Mouse (Mus musculus) testis, postnatal 14 days (tissue): ENCODE data around the gene Dhx34.

Experiments
- DNase-seq: peaks from one replicate; pipeline ENCODE4 v3.0.0; 2021; ENCODE audit warnings: low spot score

The Dhx34 gene

DNA sequence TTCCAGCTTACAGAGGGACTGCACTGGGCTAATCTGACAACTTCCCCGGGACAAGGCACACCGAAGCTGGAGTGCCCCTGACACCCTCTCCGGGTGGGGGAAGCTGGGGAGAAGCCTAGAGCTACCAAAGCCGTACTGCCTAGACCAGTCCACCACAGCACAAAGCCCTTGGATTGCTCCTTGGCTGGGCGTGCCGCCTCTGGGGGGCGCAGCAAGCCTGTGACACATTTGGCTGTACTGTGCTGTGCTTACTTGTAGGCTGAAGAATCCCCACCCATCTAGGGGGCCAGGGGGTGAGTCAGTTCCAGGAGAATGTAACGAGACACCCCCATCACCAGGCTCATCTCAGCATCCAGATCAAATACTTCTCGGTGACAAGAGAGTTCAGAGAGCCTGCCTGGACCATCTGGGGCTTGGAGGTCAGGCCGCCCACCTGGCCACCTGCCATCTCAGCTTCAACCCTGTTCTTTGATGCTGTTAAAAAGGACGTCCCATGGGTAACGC, 10.9 kb downstream of the Dhx34 start:
- no peak for DNase-seq

DNA sequence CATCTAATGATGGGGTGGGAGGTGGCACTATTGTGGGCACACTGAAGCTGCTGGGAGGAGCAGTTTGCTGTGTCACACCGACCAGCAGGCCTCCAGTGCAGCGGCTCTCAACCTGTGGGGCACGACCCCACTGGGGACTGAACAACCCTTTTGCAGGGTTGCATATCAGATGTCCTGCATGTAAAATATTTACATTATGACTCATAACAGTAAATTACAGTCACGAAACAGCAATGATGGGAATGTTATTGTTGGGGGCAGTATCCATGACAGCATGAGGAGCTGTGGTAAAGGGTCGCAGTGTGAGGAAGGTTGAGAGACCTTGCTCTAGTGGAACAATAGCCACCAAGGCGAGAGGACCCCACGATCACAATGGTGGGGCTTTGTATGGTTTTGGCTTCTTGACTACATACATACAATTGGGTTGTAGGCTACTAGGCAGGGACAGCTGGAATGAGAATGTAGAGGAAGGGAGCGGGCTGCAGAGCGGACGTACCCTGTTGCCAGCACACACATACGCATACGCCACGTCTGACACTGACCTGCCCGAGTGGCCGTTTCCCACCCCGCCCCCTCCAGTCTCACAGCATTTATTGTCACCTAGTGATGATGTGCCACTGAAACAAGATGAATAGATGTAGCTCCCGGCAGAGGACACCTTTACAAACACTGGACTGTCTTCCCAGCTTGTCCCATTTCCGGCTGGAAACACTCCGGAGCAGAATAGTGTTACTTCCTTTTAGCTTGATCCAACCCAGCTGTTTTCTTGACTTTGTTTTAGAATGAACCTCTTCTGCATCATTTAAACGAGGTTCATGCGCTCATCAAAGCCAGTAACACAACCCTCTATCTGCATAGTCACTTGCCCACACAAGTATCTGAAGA, 12.8 kb downstream of the Dhx34 start:
- DNase-seq, result no peak

DNA sequence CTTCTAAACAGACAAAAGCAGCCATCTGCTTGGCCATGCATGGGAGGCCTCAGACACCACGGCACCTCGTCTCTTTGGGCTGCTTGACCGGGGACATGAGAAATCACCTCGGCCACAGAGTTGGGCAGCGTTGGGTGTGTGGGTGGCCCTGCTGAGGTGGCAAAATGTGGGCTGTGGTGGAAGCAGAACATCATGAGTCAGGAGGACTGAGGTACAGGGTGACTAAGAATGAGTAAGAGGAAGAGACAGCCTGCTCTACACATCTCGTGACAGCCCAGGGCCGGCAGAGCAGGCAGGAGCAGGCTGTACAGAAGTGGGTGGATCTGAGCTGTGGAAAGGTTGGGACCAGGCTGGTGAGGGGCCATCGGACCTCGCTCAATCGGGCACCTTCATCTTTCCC, 14.3 kb downstream of the Dhx34 start:
- DNase-seq, result no peak

DNA sequence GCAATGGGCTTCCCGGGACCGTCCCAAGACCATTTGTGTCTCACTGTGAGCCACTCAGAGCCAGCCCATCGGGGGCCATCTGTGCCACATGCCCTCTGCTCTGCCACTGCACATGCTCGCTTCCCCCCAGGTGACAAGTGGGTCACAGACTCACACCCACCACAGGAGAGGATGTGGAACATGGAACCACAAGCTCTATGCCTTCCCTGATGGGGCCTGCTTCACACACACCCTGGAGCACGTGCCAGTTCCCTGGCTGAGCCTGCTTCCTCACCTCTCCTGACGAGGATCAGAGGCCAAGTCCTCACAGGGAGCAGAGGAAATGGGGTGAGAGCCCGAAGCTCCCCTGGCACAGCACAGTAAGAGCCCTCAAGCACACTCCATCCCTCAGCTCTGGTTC, 14.8 kb downstream of the Dhx34 start:
- no peak for DNase-seq

DNA sequence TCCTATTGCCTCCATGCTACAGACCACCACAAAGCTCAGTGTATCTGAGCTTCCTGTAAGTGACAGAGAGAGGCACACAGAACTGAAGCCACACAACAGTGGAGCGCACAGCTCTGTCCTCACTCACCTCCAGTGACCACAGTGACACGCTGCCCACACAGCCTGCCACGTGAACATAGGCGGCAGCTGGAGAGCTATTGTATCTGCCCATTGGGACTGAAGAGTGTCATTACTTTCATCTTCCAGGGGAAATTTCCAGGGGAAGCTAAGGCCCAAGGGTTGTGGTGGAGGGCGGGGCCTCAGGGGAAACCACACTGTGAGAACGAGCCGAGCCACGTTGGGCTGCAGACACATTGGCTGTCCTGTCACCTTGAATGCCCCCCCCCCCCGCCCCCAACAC, 17.0 kb downstream of the Dhx34 start:
- DNase-seq, result no peak

DNA sequence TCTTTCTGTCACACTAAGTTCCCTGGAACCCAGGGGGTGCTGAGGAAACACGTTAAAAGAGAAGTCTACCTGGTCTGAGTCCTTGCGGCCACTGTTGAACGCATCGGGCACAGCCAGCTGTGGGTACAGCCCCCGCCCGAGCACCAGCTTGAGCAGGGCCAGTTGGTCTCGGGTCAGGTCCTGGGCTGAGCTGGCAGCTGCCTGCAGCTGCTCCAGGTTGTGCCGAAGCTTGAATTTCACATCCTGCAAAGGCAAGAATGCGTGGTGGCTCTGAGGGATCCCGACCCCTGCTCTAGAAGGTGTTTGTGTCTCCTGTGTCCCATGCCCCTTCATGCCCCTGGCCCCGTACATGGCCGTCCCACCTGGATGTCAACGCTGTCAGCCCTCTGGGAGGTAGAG, 18.3 kb downstream of the Dhx34 start:
- DNase-seq, result no peak

DNA sequence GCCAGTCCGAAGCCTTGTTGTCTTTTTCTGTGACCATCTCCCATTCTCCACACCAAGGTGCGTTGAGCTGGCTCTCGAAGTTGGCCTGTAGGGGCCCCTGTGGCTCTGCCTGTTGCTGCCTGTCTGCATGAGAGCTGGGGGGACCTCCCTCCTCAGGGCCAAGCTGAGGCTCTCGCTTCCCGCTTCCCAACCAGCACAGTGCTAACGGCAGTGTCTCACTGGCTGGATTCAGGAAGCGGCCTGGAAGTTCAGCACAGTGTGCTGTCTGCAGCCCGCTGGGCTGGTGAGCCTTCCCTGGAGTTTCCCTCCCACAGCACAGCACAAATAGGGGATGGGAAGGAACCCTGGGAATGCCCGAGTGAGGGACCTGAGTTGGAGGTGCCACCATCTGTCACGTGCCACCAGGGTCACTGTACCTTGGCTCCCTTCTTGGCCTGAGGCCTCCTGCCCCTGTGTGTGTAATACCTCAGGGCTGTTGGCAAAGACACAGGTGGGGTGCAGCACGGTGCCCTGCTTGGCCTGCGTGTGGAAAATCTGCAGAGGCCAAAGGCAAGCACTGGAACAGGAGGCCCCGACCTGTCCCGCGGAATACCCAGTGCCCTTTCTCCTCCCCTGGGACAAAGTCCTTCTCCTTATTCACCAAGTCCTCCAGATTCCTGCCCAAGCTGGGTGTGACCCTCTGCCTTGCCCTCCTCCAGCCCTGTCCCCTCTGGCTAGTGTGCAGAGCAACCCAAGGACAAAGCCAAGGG, 18.9 kb downstream of the Dhx34 start:
- DNase-seq, result no peak

DNA sequence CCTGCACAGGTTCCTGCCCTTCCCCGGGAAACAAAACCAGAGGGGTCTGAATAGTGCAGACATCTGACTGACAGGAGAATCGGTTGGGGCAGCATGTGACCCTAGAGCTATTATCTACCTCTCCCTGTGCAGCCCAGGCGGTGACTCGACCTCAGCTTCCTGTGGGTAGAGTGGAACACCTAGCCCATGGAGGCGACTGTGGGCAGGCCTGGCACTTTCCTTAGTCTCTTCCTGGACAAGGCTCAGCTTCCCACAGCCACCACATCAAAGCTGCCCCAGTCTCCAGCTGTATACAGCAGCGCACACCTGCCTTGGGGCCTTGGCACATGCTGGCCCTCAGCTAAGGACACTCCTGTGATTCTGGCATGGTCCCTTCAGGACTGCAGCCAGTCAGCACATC, 20.7 kb downstream of the Dhx34 start:
- no peak for DNase-seq

DNA sequence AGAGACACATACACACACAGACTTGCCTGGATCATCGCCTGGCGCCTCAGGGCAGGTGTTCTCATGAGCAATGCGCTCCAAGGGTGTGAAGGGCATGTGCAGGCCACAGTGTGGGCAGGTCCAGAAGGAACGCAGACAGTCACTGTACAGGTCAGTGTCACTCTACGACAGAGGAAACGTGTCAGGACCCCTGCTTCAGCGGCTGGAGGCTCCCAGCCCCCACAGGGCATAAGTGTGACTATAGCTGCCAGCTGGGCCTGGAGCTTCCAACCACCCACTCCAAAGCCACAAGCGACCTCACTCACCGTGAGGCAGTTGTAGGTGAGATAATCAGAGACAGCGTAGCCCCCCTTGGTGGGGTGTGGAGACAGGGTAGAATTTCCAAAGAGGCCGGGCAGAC, 23.3 kb downstream of the Dhx34 start:
- DNase-seq, result no peak

DNA sequence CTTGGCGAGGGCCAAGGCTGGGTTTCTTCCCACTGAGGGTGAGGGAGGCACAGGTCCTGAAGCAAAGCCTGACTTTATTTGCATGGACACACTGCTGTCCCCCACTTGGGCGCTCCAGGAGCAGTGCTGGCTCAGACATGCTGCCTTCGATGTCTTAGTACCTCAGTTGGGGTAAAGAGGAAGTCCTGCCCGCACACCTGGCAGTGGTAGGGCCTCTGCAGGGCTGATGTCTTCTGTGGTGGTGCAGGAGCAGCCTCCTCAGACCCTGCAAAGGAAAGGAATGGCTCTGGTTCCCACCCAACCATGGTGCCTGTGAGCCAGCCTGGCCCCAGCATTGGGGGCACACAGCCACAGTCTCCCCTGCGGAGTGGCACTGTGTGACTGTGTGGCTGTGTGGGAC, 24.7 kb downstream of the Dhx34 start:
- no peak for DNase-seq

DNA sequence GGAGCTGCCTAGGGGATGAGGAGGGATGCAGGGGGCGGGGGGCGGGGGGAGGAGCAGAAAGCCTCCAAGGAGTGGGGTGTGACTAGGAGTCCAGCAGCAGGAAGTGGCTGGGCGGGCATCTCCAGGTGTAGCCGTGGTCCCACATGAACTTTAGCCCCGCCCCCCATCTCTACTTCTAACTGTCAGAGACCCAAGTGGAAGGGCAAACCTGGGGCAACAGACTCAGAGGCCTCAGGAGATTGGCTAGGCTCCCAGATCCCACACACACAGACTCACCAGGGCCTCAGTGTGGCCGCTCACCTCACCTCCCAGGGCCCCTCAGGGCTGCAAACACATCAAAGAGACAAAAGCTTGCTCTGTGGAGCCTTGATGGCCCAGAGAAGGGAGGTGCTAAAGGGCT, 25.2 kb downstream of the Dhx34 start:
- DNase-seq, result no peak

DNA sequence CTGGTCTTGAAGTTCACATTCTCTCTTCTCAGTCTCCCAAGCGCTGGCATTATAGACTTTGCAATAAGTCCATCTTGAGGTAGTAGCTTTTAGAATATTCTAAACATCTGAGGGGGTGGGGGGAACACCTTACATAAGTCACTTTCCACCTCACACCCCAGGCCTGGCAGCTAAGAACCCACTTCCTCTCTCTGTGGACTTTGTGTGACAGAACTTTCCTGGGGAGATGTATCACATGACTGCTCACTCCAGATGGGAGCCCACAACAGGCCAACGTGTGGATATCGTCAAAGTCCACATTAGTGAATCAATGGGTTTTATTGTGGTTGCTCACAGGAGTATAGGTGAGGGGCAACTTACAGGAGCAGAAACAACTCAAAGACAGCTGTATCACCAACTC, 28.1 kb downstream of the Dhx34 start:
- no peak for DNase-seq

DNA sequence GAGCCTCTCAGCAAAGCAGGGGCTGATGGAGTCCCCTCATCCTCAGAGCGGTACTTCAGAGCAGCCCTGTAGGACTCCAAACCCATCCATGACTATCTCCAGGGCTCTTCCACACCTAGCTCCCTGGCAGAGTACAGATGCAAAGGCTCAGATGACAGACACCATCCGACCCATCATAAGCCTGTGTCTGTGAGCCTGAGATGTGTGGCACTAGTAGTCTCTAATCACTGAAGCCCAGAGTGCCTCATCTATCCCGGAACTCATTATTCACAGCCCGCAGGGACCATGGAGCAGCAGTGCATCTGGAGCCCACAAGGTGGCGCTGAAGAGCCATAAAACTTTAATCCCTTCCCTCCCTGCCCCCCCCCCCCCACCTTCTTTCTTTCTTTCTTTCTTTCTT, 29.5 kb downstream of the Dhx34 start:
- DNase-seq, result peak; percentile 45

DNA sequence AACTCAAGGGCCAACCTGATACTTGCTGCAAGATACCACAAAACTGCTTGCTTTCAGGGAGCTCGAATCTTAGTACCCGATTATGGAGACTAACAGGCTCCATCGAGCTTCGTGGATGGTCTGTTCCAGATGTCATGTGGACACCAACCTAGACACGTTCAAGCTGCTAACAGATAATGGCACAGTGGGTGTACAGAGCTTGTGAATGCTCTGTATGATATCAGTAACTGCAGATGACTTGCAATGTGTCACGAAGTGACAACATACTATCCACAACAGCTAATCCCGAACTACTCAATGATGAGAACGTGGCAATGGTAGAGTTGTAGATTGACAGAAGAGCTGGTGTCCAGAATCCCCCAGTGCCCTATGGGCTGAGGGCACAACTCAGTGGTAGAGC, 34.3 kb downstream of the Dhx34 start:
- no peak for DNase-seq

DNA sequence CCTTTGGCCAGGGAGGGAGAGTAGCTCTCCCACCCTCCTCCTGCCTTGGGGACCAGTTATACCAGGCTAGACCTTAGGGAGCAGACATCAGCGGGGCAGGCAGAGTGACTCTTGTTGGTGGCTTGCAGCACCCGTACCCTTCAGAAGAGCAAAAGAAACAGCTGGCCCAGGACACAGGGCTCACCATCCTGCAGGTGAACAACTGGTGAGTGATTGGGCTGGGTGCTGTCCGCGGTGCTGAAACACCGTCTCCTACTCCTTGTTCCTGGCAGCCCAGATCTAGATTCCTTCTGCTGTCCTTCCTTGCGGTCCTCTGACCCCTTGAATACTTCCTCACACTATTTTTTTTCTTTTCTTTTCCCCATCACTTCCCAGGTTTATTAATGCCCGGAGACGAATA, 38.2 kb downstream of the Dhx34 start:
- DNase-seq, result peak; percentile 46

DNA sequence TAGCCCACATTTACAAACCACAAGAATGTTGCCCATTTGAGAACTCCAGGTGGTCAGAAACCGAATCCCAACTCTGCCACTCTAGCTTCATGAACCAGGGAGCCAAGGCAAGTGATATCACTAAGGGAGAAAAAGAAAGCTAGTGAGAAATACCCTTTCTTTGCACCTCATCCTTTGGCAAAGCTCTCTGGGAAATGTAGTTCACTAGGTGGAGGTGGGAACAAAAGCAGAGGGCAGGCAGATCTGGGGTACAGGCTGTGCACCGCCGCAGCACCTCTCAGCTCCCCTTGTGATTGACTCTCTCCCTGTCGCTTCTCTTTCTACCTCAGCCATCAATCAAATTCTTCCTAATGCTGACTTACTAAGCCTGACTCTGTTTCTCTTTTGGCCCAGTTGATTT, 43.7 kb downstream of the Dhx34 start:
- no peak for DNase-seq

DNA sequence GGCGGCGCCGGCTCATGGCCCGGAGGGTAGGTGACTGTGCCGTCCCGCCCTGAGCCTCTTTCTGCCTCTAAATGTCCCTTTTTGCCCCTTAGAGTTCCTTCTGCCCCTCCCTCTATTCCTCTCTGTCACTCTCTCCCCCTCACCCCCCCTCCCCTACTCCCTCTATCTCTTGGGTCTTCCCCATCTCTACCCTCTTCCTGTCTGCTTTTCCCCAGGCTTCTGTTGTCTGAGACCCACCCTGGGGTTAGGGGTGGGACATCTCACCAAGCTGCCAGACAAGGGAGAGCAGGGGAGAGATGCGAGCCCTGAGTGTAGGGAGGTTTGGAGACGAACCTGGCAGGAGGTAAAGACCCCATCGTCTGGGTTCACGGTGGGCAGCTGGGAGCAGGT, 46.3 kb downstream of the Dhx34 start:
- DNase-seq, result no peak

DNA sequence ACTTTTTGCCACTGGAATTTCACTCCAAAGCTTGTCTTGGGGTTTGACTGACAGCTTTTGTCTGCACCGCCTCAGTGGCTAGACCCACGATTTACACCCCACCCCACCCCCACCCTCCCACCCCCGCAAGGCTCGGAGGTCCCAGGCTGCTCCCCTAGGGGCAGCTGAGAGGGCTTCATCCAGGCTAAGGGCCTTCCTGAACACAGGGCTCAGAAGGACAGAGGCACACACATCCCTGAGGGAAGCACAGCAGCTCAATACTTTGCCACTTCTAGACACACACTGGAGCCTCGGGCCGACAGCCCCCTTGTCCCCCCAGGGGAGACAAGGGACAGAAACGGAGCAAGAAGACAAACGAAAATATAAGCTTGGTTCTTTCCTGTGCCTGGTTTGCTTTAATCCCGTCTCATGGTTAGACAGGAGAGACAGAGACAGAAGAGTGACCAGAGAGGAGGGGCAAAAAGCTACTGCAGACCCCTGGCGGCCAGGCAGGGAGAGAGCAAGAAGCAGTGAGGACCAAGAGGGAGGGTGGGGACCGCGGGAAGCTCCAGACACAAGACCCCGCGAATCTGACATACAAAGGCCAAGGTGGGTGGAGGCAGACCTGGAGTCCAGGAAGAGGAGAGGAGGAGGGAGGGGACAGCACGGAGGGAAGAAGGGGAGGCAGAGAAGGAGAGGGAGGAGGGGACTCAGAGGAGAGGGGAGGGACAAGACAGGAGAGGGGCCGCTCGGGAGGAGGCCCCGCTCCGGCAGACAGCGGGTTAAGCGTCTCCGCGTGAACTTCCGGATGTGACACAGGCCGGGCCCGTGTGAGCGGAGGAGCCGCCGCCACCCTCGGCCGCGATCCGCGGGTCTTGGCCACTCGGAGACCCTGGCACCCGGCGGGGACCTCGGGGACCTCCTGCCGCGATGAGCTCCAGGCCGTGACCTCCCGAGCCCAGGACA, 47.0 kb downstream of the Dhx34 start, which contains the start of gene Meis3:
TSS of gene Meis3 (plus strand) at position 494 of the 945 bp plus-strand sequence.
- no peak for DNase-seq

DNA sequence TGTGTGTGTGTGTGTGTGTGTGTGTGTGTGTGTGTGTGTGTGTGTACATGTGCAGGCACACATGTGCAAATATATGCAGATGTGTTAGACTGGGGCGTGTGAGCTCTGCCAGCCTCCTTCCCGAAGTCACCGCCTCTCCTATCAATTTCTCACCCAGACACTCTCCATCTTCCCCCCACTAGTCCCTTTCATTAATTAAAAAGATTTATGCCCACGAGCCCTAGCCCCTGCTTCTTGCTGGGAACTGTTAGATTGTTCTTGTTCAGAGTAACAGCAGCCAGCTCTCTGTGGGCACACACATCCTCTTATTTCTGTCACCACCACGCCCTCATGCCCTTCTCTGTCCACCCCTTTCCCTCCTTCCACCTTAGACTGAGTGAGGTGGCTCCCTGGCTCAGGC, 48.7 kb downstream of the Dhx34 start:
- no peak for DNase-seq

DNA sequence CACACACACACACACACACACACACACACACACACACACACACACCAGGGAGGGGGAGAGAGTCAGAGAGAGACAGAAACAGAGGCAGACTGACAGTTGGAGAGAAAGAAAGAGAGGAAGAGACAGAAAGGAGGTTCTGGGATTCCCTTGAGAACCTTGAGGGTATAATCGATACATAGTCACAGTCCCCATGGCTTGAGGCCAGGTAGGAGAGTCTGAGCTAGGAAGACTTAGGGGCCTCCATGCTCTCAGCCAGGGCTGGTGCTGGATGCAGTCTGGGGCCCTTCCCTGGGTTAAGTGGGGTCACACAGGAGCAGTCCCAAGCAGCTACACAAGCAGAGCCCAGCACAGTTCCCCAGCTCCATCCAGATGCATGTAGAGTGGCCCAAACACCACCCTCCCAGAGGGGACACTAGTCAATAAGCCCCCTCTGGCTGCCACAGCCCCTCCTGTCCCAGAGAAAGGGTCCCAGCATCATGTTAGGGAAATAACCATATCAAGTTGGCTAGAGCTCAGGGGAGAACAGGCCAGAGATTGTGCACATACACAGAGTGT, 49.2 kb downstream of the Dhx34 start:
- no peak for DNase-seq

DNA sequence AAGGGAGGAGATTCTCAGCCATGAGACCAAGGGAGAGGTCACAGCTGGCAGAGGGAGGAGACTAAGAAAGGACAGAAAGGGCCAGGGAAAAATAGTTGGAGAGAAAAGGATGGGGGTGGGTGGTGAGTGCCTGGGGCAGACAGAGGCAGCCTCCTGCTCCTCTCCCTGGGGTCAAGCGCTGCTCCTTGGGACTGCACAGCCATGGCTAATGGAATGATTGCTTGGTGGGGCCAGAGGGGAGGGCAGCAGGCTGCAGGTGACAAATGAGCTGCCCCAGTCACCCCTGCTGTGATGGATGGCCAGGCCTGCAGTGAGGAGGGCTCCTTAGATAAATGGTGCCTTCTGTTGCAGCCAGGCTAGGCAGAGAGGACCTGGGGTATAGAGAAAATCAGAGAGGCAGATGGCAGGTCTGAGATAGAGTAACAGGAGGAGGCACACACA, 49.7 kb downstream of the Dhx34 start:
- DNase-seq, result no peak

DNA sequence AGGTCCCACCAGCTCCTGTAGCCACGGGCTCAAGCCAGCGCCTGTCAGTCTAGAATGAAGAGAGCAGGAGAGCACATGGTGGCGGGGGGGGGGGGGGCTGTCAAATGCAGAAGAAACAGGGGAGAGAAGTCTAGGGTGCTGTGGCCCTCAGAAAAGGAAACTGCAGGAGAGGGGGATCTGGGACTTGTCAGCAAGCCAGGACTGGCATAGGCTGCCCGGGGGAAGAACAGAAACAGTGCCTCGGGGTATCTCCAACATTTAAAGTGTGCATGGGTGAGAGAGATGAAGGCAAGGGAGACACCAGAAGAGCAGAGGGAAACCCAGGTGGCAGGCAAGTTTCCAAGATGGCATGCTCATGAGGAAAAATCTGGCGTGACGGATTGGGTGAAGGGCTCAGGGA, 59.8 kb downstream of the Dhx34 start:
- no peak for DNase-seq
